Mouse (Mus musculus): ENCODE results near the gene Cox10. TPM values are rescaled to one million over a fixed set of nuclear protein-coding genes. Genes with fewer than 3 reads are reported as not detected.

Cox10 gene
- total and polyA plus RNA-seq, 3 experiments: 23.4 to 60.3 (median 35.2) TPM

GRCm38 (mm10) chr11:64035709-64036108, 43.6 kb downstream of the Cox10 start:
- Histone ChIP-seq H3K27ac (ENCODE audit: insufficient read depth, low read depth) (no peak overlapping the region), H3K4me3 (replicated peaks in 1 of 3; ENCODE audit: low read depth in 2 of 3, low read length in 2 of 3, poor library complexity in 1 of 3) (no peak overlapping the region), H3K9ac (ENCODE audit: insufficient read depth, low read depth) (no peak overlapping the region), H3K4me2 (ENCODE audit: insufficient read depth, low read depth, poor library complexity, severe bottlenecking) (no peak overlapping the region), H3K9me3 (replicated peaks; ENCODE audit: low read length) (no peaks in the 10 kb centered on the region), H3K79me2 (replicated peaks; ENCODE audit: control insufficient read depth, extremely low read depth, insufficient read depth, poor library complexity, severe bottlenecking) (peaks cover 2% of the 10 kb centered on the region; the same call in 1 of the 2 replicates), H3K36me3 (replicated peaks in 1 of 2; ENCODE audit: control insufficient read depth in 1 of 2, insufficient read depth in 1 of 2, low read length in 1 of 2) (peaks cover 0 to 59% of the 10 kb centered on the region in 2 experiments), H3K4me1 (ENCODE audit: control insufficient read depth in 1 of 2, insufficient read depth in 2 of 2) (peaks cover 0 to 18% of the 10 kb centered on the region in 2 experiments; a peak in 2 of 4 replicates), H3K27me3 (replicated peaks) (no peaks in the 10 kb centered on the region)
- no peak for DNase-seq (ENCODE audit: extremely low read depth)
- in situ Hi-C loops (cut with MboI; ENCODE audit: low pct_ligation_motif_present, low pct_unique_long_range_greater_than_20kb, low sequenced_read_pairs) (no loop called here), dilution Hi-C loops (cut with MboI; ENCODE audit: extremely low pct_ligation_motif_present, extremely low pct_unique_long_range_greater_than_20kb, low sequenced_read_pairs) (no loop called here)
- TF ChIP-seq ZKSCAN1 (IDR thresholded peaks at IDR 0.05; ENCODE audit: borderline replicate concordance, low read depth, low read length) (no peak), ZC3H11A (IDR thresholded peaks at IDR 0.05; ENCODE audit: low read depth, low read length) (no peak), JUND (conservative IDR thresholded peaks at IDR 0.05; ENCODE audit: low read depth, low read length) (no peak), JUN (IDR thresholded peaks at IDR 0.05; ENCODE audit: insufficient read depth, low read depth, low read length) (no peak), NRF1 (IDR thresholded peaks at IDR 0.05; ENCODE audit: low read depth, low read length) (no peak), ETS1 (conservative IDR thresholded peaks at IDR 0.05; ENCODE audit: low read depth, low read length) (no peak), MYC (IDR thresholded peaks at IDR 0.05; ENCODE audit: low read depth, low read length) (no peak)

- DNase-seq (ENCODE audit: extremely low read depth): no peak
- Histone ChIP-seq H3K79me2 (replicated peaks; ENCODE audit: control insufficient read depth, extremely low read depth, insufficient read depth, poor library complexity, severe bottlenecking) (peaks cover 2% of the 10 kb centered on the region; the same call in 1 of the 2 replicates), H3K4me3 (replicated peaks in 1 of 3; ENCODE audit: low read depth in 2 of 3, low read length in 2 of 3, poor library complexity in 1 of 3) (no peak overlapping the region), H3K27me3 (replicated peaks) (no peaks in the 10 kb centered on the region), H3K36me3 (replicated peaks in 1 of 2; ENCODE audit: control insufficient read depth in 1 of 2, insufficient read depth in 1 of 2, low read length in 1 of 2) (peaks cover 2 to 64% of the 10 kb centered on the region in 2 experiments), H3K4me2 (ENCODE audit: insufficient read depth, low read depth, poor library complexity, severe bottlenecking) (no peak overlapping the region), H3K27ac (ENCODE audit: insufficient read depth, low read depth) (no peak overlapping the region), H3K9me3 (replicated peaks; ENCODE audit: low read length) (no peaks in the 10 kb centered on the region), H3K9ac (ENCODE audit: insufficient read depth, low read depth) (no peak overlapping the region), H3K4me1 (ENCODE audit: control insufficient read depth in 1 of 2, insufficient read depth in 2 of 2) (peaks cover 0 to 24% of the 10 kb centered on the region in 2 experiments; a peak in 2 of 4 replicates)
- in situ Hi-C loops (cut with MboI; ENCODE audit: low pct_ligation_motif_present, low pct_unique_long_range_greater_than_20kb, low sequenced_read_pairs): no loop called here
- dilution Hi-C loops (cut with MboI; ENCODE audit: extremely low pct_ligation_motif_present, extremely low pct_unique_long_range_greater_than_20kb, low sequenced_read_pairs): no loop called here
- TF ChIP-seq MAFK (IDR thresholded peaks at IDR 0.05; ENCODE audit: insufficient replicate concordance, low read length) (no peak), ELF1 (IDR thresholded peaks at IDR 0.05; ENCODE audit: low read depth, low read length) (no peak), SMC3 (IDR thresholded peaks at IDR 0.05; ENCODE audit: low read depth, low read length) (no peak), HCFC1 (IDR thresholded peaks at IDR 0.05; ENCODE audit: low read depth, low read length) (no peak), JUN (IDR thresholded peaks at IDR 0.05; ENCODE audit: insufficient read depth, low read depth, low read length) (no peak), NRF1 (IDR thresholded peaks at IDR 0.05; ENCODE audit: low read depth, low read length) (no peak), USF1 (IDR thresholded peaks at IDR 0.05; ENCODE audit: low read depth, low read length) (no peak), ZC3H11A (IDR thresholded peaks at IDR 0.05; ENCODE audit: low read depth, low read length) (no peak), POLR2A (IDR thresholded peaks at IDR 0.05; ENCODE audit: low read depth, low read length) (no peak), IRF4 (IDR thresholded peaks at IDR 0.05; ENCODE audit: low read depth, low read length) (no peak), ETS1 (conservative IDR thresholded peaks at IDR 0.05; ENCODE audit: low read depth, low read length) (no peak), MAZ (IDR thresholded peaks at IDR 0.05; ENCODE audit: low read depth, low read length) (no peak), TCF12 (IDR thresholded peaks at IDR 0.05; ENCODE audit: low read depth, low read length) (no peak), UBTF (IDR thresholded peaks at IDR 0.05; ENCODE audit: low read depth, low read length) (no peak)
Measured at GRCm38 (mm10) chr11:64034686-64035085, 44.6 kb downstream of the Cox10 start.

All from CH12.LX (cell line).